Mouse (Mus musculus): Measurements from ENCODE around the gene Glo1. TPM values are rescaled to one million over a fixed set of nuclear protein-coding genes. Genes with fewer than 3 reads are reported as not detected.

The Glo1 gene
- total and polyA plus RNA-seq, 3 experiments: 90.8 to 1,040 (median 402) TPM

DNA sequence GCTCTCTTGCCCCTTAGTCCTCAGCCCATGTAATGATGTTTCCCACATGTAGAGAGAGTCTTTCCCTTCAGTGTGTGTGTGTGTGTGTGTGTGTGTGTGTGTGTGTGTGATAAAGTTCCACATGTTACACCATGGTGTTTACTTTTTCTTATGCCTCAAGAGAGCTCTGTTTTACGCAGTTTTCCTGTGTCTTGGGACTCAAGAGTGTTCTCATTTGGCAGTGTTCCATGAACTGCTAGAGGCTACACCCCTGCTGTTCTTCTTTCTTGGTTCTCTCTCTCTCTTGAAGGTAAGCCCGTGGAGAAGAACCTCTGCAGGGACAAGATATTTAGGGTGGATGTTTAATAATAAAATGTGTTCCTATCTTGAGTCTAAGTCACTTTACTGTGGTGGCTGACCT, 7.5 kb downstream of the Glo1 start:
- ATAC-seq (ENCODE audit: extremely low read depth, insufficient number of reproducible peaks, low FRiP score, poor library complexity, severe bottlenecking) (no peak), DNase-seq (ENCODE audit: low spot score) (no peak)
- Histone ChIP-seq H3K27me3 (ENCODE audit: insufficient read depth, low read length) (no peaks in the 10 kb centered on the region), H3K9me3 (replicated peaks) (peaks cover 28% of the 10 kb centered on the region), H3K36me3 (replicated peaks) (peaks cover 14% of the 10 kb centered on the region), H3K4me1 (ENCODE audit: insufficient read depth, low read depth, low read length) (peaks cover 37% of the 10 kb centered on the region), H3K4me3 (ENCODE audit: low read depth, low read length) (no peak overlapping the region)
- TF ChIP-seq TAL1 (conservative IDR thresholded peaks at IDR 0.05; ENCODE audit: low read depth, low read length) (no peak), GATA1 (IDR thresholded peaks at IDR 0.05; ENCODE audit: borderline replicate concordance, low read length) (no peak), POLR2AphosphoS5 (IDR thresholded peaks at IDR 0.05; ENCODE audit: insufficient replicate concordance, low read depth, low read length) (no peak), GATA2 (IDR thresholded peaks at IDR 0.05; ENCODE audit: borderline replicate concordance, low read depth, low read length) (no peak), CTCF (IDR thresholded peaks at IDR 0.05; ENCODE audit: low read depth, low read length) (no peak)

- DNase-seq (ENCODE audit: low spot score) (no peak), ATAC-seq (ENCODE audit: extremely low read depth, insufficient number of reproducible peaks, low FRiP score, poor library complexity, severe bottlenecking) (no peak)
- Histone ChIP-seq H3K4me1 (ENCODE audit: insufficient read depth, low read depth, low read length) (peaks cover 45% of the 10 kb centered on the region), H3K36me3 (replicated peaks) (peaks cover 13% of the 10 kb centered on the region), H3K9me3 (replicated peaks) (peaks cover 28% of the 10 kb centered on the region), H3K4me3 (ENCODE audit: low read depth, low read length) (no peak overlapping the region), H3K27me3 (ENCODE audit: insufficient read depth, low read length) (no peaks in the 10 kb centered on the region)
- TF ChIP-seq GATA1 (IDR thresholded peaks at IDR 0.05; ENCODE audit: borderline replicate concordance, low read length) (no peak), CTCF (IDR thresholded peaks at IDR 0.05; ENCODE audit: low read depth, low read length) (no peak), POLR2AphosphoS5 (IDR thresholded peaks at IDR 0.05; ENCODE audit: insufficient replicate concordance, low read depth, low read length) (no peak), TAL1 (conservative IDR thresholded peaks at IDR 0.05; ENCODE audit: low read depth, low read length) (no peak), GATA2 (IDR thresholded peaks at IDR 0.05; ENCODE audit: borderline replicate concordance, low read depth, low read length) (no peak)
Observed at GRCm38 (mm10) chr17:30618136-30618891, 8.4 kb downstream of the Glo1 start.

DNA sequence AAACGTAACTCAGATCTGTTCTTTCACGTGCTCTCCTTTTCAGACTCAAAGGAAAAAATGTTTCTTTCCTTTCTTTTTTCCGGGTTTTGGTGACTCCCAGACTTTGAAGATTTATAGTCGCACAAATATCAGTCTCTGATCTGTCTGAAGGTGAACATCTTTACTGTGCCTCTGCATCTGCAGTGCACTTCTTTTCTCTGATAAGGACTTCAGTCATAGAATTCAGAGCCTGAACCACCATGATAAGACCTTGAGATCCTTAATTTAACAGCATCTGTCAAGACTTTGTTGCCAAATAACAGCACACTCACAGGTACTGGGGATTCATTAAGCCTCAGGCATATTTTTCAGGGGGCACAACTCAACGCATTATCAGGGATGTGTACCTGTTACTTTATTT, 10.5 kb downstream of the Glo1 start:
- ATAC-seq (ENCODE audit: extremely low read depth, insufficient number of reproducible peaks, low FRiP score, poor library complexity, severe bottlenecking): peak; percentile 23
- H3K27me3 ChIP-seq (ENCODE audit: insufficient read depth, low read length): no peaks in the 10 kb centered on the region
- H3K36me3 ChIP-seq (replicated peaks): no peaks in the 10 kb centered on the region
- peaks cover 19% of the 10 kb centered on the region for H3K9me3 ChIP-seq (replicated peaks)
- peaks cover 54% of the 10 kb centered on the region for H3K4me1 ChIP-seq (ENCODE audit: insufficient read depth, low read depth, low read length)
- no peak for DNase-seq (ENCODE audit: low spot score)
- TF ChIP-seq CTCF (IDR thresholded peaks at IDR 0.05; ENCODE audit: low read depth, low read length): no peak
- TF ChIP-seq TAL1 (conservative IDR thresholded peaks at IDR 0.05; ENCODE audit: low read depth, low read length): peak; percentile 98
- TF ChIP-seq GATA1 (IDR thresholded peaks at IDR 0.05; ENCODE audit: borderline replicate concordance, low read length): no peak
- H3K4me3 ChIP-seq (ENCODE audit: low read depth, low read length): no peak overlapping the region

- Histone ChIP-seq H3K36me3 (replicated peaks) (peaks cover 15% of the 10 kb centered on the region), H3K4me1 (ENCODE audit: insufficient read depth, low read depth, low read length) (peaks cover 77% of the 10 kb centered on the region), H3K9me3 (replicated peaks) (peaks cover 21% of the 10 kb centered on the region), H3K27me3 (ENCODE audit: insufficient read depth, low read length) (no peaks in the 10 kb centered on the region), H3K4me3 (ENCODE audit: low read depth, low read length) (no peak overlapping the region; the same call in 1 of the 2 replicates)
- DNase-seq (ENCODE audit: low spot score) (no peak), ATAC-seq (ENCODE audit: extremely low read depth, insufficient number of reproducible peaks, low FRiP score, poor library complexity, severe bottlenecking) (peak; percentile 25)
- TF ChIP-seq CTCF (IDR thresholded peaks at IDR 0.05; ENCODE audit: low read depth, low read length): no peak
- no peak for TF ChIP-seq GATA2 (IDR thresholded peaks at IDR 0.05; ENCODE audit: borderline replicate concordance, low read depth, low read length)
- TF ChIP-seq TAL1 (conservative IDR thresholded peaks at IDR 0.05; ENCODE audit: low read depth, low read length): peak; percentile 77
- TF ChIP-seq GATA1 (IDR thresholded peaks at IDR 0.05; ENCODE audit: borderline replicate concordance, low read length): no peak
- no peak for TF ChIP-seq POLR2AphosphoS5 (IDR thresholded peaks at IDR 0.05; ENCODE audit: insufficient replicate concordance, low read depth, low read length)
Observed at GRCm38 (mm10) chr17:30613350-30613749, 13.3 kb downstream of the Glo1 start.

GRCm38 (mm10) chr17:30612075-30612859, 14.4 kb downstream of the Glo1 start:
- ATAC-seq (ENCODE audit: extremely low read depth, insufficient number of reproducible peaks, low FRiP score, poor library complexity, severe bottlenecking) (peak; percentile 81), DNase-seq (ENCODE audit: low spot score) (peak; percentile 99)
- TF ChIP-seq POLR2AphosphoS5 (IDR thresholded peaks at IDR 0.05; ENCODE audit: insufficient replicate concordance, low read depth, low read length) (peak; percentile 82; the same call in 1 of the 2 replicates), TAL1 (conservative IDR thresholded peaks at IDR 0.05; ENCODE audit: low read depth, low read length) (no peak)
- Histone ChIP-seq H3K9me3 (replicated peaks) (peaks cover 16% of the 10 kb centered on the region), H3K36me3 (replicated peaks) (peaks cover 26% of the 10 kb centered on the region), H3K4me3 (ENCODE audit: low read depth, low read length) (peak overlapping the region; percentile 74), H3K27me3 (ENCODE audit: insufficient read depth, low read length) (no peaks in the 10 kb centered on the region), H3K4me1 (ENCODE audit: insufficient read depth, low read depth, low read length) (peaks cover 85% of the 10 kb centered on the region)

- H3K4me1 ChIP-seq (ENCODE audit: insufficient read depth, low read depth, low read length): peaks cover 87% of the 10 kb centered on the region
Observed at GRCm38 (mm10) chr17:30611221-30612074, 15.2 kb downstream of the Glo1 start.

More at GRCm38 (mm10) chr17:30611221-30612074, 15.2 kb downstream of the Glo1 start:
- peaks cover 34% of the 10 kb centered on the region for H3K36me3 ChIP-seq (replicated peaks)
- ATAC-seq (ENCODE audit: extremely low read depth, insufficient number of reproducible peaks, low FRiP score, poor library complexity, severe bottlenecking): no peak
- DNase-seq (ENCODE audit: low spot score): no peak
- peak overlapping the region; percentile 74 for H3K4me3 ChIP-seq (ENCODE audit: low read depth, low read length)
- H3K27me3 ChIP-seq (ENCODE audit: insufficient read depth, low read length): no peaks in the 10 kb centered on the region
- H3K9me3 ChIP-seq (replicated peaks): peaks cover 10% of the 10 kb centered on the region
- no peak for TF ChIP-seq GATA1 (IDR thresholded peaks at IDR 0.05; ENCODE audit: borderline replicate concordance, low read length)
- no peak; the same call in 1 of the 2 replicates for TF ChIP-seq POLR2AphosphoS5 (IDR thresholded peaks at IDR 0.05; ENCODE audit: insufficient replicate concordance, low read depth, low read length)
- TF ChIP-seq TAL1 (conservative IDR thresholded peaks at IDR 0.05; ENCODE audit: low read depth, low read length): no peak
- TF ChIP-seq GATA2 (IDR thresholded peaks at IDR 0.05; ENCODE audit: borderline replicate concordance, low read depth, low read length): no peak
- no peak for TF ChIP-seq CTCF (IDR thresholded peaks at IDR 0.05; ENCODE audit: low read depth, low read length)

Measured in G1E (cell line).